Mouse (Mus musculus): ENCODE data around the gene Mmel1. TPM values are rescaled to one million over a fixed set of nuclear protein-coding genes. Genes with fewer than 3 reads are reported as not detected.

Gene Mmel1
- under 1 TPM in 1 of 2 experiments, not detected in 1; 0.24 TPM for total RNA-seq (2023)

GRCm38 (mm10) chr4:154869440-154869839 is at the start of gene Mmel1:
Gene Mmel1, plus strand, starts transcription at chr4:154869585.

GRCm38 (mm10) chr4:154837170-154837569 is 32.2 kb upstream of the Mmel1 start, which contains the start of gene Ttc34:
Gene Ttc34, plus strand, starts transcription at chr4:154837459.

GRCm38 (mm10) chr4:154898506-154899446 is 29.4 kb downstream of the Mmel1 start, which contains the start of gene Fam213b:
Gene Fam213b, minus strand, starts transcription at chr4:154899135.

GRCm38 (mm10) chr4:154928395-154929087 is 59.2 kb downstream of the Mmel1 start, which contains the start of gene Tnfrsf14:
Gene Tnfrsf14, minus strand, starts transcription at chr4:154928563.

Other genes starting within 250 kb of the Mmel1 start
- 1 to 10 TPM in 1 of 2 experiments, under 1 TPM in 1; 0.93 to 1.7 TPM for gene Prdm16, start 232.7 kb upstream of the Mmel1 start, total RNA-seq (2023)
- gene Actrt2, start 201.7 kb upstream of the Mmel1 start, total RNA-seq (2023) = not detected
- not detected for gene Ttc34, start 32.1 kb upstream of the Mmel1 start, total RNA-seq (2023)
- gene Fam213b, start 29.6 kb downstream of the Mmel1 start, total RNA-seq (2023) = 1 to 10 TPM; 1.9 to 2.5 TPM
- gene Tnfrsf14, start 59.0 kb downstream of the Mmel1 start, total RNA-seq (2023) = 100 to 1,000 TPM; 101 to 127 TPM
- under 1 TPM in 1 of 2 experiments, not detected in 1; 0.53 TPM for gene Hes5, start 91.3 kb downstream of the Mmel1 start, total RNA-seq (2023)
- 10 to 100 TPM; 27.9 to 31.5 TPM for gene Pank4, start 94.5 kb downstream of the Mmel1 start, total RNA-seq (2023)
- gene Plch2, start 187.2 kb downstream of the Mmel1 start, total RNA-seq (2023) = under 1 TPM in 1 of 2 experiments, not detected in 1; 0.09 TPM
- gene Pex10, start 197.4 kb downstream of the Mmel1 start, total RNA-seq (2023) = 1 to 10 TPM; 5.7 to 7.4 TPM
- 10 to 100 TPM; 55.8 to 59.7 TPM for gene Rer1, start 216.8 kb downstream of the Mmel1 start, total RNA-seq (2023)
- gene Morn1, start 217.0 kb downstream of the Mmel1 start, total RNA-seq (2023) = 1 to 10 TPM; 1.4 to 1.9 TPM

Measured in neutrophil, adult 83 days (primary cell).